Mouse (Mus musculus) testis, adult 10 weeks (tissue): ENCODE results near the gene Fhl4. TPM values are rescaled to one million over a fixed set of nuclear protein-coding genes. Genes with fewer than 3 reads are reported as not detected.

Source experiments
- polyA plus RNA-seq: library from polyadenylated mRNA; stranded (reverse); fragments of 350-450 nt; fragmentation: Illumina TruSeq; extraction: RNeasy Lipid Tissue Mini Kit (QIAGEN cat#74804); gene quantifications from one replicate; pipeline ENCODE4 v1.2.3, GENCODE M21; 2014; ENCODE audit warnings: low read depth, low replicate concordance

The Fhl4 gene
- polyA plus RNA-seq, result 5,301 TPM

DNA sequence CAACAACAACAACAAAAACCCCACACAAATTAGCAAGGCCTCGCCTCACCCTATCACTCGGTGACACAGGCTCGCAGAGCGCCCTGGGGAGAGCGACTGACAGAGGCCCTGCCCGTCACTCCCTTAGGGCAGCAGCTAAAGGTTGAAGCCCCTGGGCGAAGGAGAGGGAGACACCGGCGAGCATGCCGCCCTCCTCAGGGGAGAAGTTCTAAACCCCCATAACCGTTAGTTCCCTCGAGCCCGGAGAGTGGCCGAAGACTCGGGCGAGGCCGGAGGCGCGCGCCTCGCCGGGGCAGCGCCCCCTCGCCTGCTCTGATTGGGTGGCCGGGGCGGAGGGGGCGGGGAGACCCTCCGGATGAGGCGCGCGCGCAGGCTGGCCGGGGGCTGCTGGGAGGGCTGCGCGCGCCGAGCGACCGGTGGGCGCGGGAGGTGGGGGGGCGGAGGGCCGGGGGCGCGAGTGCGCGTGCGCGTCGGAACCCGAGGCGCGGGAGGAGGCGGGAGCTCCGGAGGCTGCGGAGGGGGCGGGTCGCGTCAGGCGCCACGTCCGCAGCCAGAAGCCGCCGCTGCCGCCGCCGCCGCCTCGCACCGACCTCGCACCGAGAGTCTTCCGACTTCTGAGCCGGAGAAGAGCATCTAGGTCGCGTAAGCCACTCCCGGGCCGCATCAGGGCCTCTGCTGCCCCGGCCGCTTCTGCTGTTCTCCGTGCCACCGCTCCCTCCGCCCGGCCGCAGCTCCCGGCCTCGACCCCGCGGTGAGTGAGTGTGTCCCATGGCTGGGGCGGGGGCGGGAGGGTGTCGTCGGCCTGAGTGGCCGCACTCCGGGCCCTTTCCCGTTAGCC lies at the start of gene Fhl4, which contains the start of gene Tmem263:
TSS of gene Fhl4 (minus strand) at position 249 of the 838 bp plus-strand sequence.
TSS of gene Tmem263 (plus strand) at position 381 of the 838 bp plus-strand sequence.

DNA sequence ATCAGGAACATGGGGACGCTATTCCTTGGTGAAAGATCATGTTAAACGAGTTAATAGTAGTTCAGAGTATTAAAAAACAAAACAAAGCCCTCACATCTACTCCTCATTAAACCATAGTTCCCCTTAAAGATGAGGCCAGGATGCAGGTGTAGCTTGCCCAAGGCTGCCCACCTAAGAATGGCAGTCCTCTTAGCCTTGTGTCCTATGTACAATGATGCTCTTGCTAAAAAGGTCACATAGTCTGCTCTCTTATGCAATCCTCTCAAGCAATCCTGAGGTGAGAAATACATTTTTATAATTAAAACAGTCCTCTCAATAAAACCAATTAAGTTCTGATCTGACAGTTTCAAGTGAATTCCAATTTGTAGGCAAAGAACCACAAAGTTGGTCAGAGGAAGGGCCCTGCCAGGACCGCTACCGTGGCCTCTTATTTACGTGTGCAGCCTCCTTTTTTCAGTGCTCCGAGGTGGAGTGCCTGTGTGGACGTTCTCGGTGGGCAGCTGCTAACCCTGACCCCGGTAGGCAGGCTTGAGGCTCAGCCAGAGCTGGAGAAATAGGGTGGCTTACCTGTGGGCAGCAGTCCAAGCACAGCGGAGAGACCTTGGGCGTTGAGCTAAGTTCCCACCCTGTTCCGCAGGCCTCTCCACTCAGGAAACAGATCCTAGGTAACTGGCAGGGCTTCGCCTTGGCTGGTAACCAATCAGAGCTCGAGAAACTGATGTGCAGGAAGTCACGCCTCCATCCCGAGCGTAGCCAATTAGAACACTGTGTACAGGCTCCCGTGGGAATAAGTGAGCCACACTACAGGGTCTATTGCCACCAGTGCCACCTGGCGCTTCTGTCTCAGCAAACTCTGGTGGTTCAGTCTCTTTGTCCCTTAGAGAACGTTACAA lies 25.3 kb upstream of the Fhl4 start, which contains the start of gene Mterf2:
TSS of gene Mterf2 (minus strand) at position 633 of the 893 bp plus-strand sequence.

Other genes starting within 250 kb of the Fhl4 start
- 7.3 TPM for gene Ric8b, start 184.9 kb downstream of the Fhl4 start, polyA plus RNA-seq
- 21.3 TPM for gene Tmem263, start 132 bp upstream of the Fhl4 start, polyA plus RNA-seq
- 21.4 TPM for gene Mterf2, start 25.5 kb upstream of the Fhl4 start, polyA plus RNA-seq
- 38.3 TPM for gene Cry1, start 82.6 kb upstream of the Fhl4 start, polyA plus RNA-seq